Mouse (Mus musculus) mouse embryonic stem cell (cell line): ENCODE data around the gene BC030867.

Experiments used
- in situ Hi-C, 2 experiments: fragments of 300-500 bp; cut with MboI; formaldehyde crosslinking; loops; 1 replicate in 1 of 2; 3 replicates in 1 of 2; pipeline ENCODE4 v1.14.3; 2019 to 2020; ENCODE audit warnings: low sequenced_read_pairs in 2 of 2, low pct_unique_long_range_greater_than_20kb in 1 of 2, mixed read lengths in 1 of 2; ENCODE audit not compliant: unreplicated experiment in 1 of 2

Gene BC030867

DNA sequence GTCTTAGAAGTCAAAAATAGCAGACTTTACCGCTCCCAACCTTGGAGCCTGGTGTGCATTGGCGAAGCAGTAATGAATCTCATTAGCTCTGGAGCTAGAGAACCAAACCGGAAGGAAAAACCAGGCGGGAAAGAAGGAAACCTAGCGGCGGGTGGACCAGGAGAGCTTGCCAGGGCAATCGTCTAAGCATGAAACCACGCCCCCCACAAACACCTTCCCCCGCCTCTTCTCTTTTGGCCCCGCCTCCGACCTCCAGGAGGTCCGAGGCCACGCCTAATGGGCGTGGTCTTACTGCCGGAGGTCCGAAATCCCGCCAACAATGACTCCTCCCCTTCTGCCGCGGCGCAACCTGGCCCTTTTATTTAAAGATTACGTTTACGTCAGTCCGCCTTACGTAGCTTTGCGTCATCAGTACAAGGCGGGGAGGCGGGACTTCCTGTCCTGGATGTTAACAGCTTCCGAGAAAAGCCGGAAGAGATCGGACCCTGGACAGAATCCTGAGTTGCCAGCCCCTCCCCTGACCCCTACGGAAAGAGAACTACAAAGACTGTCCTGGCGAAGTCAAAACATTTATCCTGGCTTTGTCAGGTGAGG, 35.9 kb downstream of the BC030867 start, which contains the start of gene Tmub2:
Gene Tmub2, plus strand, starts transcription at position 431 of the 594 bp plus-strand sequence.
- in situ Hi-C loops, result no loop called here

DNA sequence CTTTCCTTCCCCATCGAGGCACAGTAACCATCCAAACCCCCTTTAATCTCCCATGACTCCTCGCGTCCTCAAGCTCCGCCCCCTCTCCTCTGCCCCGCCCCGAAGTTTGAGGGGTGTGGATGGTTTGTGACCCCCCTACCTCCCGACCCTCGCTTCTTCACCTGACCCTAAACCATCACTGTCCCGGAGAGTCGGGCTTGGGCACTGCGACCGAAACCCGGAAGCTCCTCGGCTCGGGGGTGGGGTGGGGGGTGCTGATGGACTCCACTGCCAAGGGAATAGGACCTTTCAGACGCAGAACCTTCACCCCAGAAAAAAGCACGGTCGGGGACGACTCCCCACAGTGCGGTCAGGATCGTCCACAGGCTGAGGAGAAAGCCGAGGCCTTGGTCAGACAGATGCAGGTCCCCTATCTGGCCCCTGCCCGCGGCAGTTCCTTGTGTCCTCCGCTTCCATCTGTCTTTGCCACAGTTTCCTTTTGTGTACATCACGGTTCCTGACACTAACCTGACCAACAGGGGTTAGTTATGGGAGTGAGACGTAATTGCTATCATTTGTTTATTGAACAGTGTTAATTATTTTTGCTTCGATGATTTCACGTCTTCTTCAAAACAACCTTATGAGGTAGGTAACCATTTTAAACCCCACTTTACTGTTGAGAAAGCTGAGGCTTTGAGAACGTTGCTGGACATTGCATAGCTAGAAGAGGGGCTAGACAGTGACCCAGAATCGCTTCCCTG, 36.6 kb downstream of the BC030867 start:
- in situ Hi-C loops, result no loop called here

DNA sequence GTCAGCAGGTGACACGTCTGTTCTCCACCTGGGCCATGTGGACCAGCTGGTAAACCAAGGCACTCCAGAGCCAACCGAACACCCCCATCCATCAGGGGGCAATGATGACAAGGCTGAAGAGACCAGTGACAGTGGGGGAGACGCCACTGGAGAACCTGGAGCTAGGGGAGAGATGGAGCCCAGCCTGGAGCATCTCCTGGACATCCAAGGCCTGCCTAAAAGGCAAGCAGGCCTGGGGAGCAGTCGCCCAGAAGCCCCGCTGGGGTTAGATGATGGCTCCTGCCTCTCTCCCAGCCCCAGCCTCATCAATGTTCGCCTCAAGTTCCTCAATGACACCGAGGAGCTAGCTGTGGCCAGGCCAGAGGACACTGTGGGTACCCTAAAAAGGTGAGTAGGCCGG, 38.8 kb downstream of the BC030867 start:
- in situ Hi-C loops, result no loop called here

DNA sequence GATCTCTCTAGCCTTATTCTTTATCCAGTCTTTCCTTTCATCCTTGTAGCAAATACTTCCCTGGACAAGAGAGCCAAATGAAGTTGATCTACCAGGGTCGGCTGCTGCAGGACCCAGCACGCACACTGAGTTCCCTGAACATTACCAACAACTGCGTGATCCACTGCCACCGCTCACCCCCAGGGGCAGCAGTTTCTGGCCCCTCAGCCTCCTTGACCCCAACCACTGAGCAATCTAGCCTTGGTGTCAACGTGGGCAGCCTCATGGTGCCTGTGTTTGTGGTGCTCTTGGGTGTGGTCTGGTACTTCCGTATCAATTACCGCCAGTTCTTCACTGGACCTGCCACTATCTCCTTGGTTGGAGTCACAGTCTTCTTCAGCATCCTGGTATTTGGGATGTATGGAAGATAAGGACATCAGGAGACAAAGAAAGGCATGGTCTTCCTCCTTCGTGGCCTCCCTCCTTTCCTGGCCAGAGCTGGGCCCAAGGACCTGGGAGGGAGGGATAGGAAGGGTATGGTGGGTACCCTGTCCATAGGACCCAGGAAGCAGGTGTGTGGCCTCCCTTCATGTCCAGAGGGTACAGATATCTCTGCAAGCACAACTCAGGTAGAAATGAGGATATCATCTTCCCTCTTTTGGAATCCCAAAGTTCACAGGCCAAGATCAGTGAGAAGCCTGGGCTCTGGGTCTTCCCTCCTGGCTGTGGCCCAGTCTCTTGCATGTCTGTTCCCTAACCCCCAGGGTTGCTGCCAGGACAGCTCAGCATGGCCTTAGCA, 39.5 kb downstream of the BC030867 start:
- in situ Hi-C loops, result no loop called here

DNA sequence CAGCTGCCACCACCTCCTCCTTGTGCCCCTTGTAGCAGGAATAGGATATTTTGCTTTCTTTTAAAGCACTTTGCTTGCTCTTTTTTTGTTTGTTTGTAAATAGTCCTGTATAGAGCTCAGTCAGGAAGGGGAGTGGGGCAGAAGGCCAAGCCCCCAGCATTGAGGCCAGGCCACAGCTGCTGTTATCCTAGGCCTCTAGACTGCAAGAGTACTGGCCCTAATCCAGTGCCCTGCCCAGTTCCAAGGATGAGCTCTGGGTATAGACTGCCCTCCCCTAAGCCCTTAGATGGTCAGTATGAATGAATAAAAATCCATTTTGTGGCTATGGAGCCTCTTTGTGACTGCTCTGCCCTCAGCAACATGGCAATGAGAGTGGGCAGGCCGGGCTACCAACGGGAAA, 40.2 kb downstream of the BC030867 start:
- in situ Hi-C loops, result no loop called here

DNA sequence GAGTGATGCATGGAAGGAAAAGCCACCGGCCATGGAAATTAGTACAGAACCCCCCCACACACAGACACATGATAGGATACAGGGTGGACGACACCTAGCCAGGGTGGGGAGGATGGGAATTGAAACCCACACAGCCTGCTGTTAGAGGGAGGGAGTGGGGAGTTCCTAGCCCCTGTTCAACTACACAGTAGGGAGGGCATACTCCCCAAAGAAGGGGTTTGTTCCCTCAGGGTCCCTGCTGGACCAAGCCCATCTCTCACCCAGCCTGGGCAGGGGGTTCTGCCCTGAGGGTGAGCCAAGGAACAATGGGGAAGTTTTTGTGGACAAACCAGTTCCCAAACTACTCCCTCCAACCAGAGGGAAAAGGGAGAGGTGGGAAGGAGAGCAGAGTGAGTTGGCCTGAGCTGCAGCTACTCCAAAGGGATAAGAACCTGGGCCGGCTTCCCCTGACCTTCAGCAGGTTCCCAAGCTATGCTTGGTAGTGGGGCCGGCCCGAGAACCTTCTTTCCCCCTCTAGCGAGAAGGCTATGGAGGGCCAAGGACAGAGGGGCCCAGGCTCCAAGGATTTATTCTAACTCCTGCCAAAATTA, 40.9 kb downstream of the BC030867 start:
- in situ Hi-C loops, result loop anchor here (5.0 to 10.0 kb wide), 2 partner anchors 123 to 145 kb away; partner anchors contain the start of gene Grn (in 1 of the 2)

DNA sequence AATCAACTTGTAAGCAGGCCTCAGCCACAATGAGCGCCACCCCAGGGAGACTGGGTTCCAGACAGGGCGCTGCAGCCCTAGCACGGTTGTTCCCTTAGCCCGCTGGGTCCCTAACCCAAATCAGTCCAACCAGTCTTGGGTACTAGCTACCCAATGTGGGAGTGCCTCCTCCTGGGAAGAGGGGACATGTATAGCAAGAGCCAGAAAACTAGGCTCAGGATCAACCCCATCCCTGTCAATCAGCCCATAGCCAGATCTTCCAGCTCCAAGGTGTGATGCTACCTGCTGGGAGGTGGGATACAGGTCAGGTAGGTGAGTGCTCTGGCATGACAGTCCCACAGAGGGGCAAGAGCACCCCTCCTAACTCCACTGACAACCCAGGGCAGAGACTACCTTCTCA, 41.5 kb downstream of the BC030867 start:
- in situ Hi-C loops, result loop anchor here (5.0 to 10.0 kb wide), 2 partner anchors 122 to 145 kb away; partner anchors contain the start of gene Grn (in 1 of the 2)

DNA sequence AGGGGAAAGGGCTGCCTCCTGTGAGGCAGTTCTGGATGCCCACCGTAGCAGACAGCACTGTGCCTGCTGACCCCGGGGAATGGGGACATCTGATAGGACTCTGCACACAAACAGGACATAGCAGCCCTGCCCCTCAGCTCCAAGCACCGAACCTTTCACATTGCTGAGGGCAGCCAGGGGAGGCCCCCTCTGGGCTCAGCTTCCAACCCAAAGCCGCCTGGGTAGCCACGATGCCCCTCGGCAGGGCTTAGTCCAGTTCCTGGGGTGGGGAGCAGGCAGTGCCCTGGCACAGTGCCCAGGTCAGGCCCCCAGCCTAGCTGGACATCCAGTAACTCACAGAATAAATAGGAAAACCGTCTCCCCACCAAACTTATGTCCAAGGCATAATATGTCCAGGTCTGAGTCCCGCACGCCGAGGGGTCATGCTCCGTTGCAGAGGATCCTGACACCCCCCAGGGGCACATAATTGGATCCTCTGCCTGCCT, 42.4 kb downstream of the BC030867 start:
- in situ Hi-C loops, result loop anchor here (5.0 to 10.0 kb wide), 2 partner anchors 121 to 144 kb away; partner anchors contain the start of gene Grn (in 1 of the 2)

DNA sequence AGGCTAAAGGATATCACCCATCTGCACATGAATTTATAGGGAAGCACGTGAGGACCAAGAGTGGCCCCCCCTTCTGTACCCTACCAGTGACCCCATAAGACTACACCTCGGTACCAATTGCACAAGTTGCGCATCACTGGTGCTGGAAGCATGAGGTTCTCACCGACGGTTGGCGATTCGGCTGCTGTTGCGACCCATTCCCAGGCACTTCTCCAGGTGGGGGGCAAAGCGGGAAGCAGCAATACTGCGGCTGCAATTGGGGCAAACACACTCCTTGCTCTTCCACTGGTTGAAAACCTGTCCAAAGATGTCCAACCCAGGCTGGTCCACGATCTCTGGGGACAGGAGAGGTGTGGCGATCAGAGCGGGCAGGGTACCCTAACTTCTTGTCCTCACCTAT, 45.3 kb downstream of the BC030867 start:
- in situ Hi-C loops, result loop anchor here (5.0 to 10.0 kb wide), 2 partner anchors 118 to 141 kb away; partner anchors contain the start of gene Grn (in 1 of the 2)

DNA sequence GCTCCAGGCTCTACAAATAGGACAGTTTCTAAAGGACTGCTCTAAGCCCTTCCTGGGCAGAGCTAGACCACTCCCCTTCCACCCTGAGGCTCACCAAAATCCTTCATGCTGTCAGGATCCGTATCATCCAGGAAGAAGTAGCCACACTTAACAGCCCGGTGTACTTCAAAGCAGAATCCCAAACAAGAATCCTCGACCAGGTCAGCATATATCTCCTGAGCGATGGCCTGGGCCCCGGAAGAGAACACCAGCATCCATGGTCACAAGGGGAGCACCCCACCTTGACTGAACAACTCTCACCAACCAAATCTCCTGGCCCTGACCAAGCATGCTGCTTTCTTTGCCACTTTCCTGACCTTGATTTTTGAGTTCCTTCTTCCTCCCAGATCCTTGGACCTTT, 45.7 kb downstream of the BC030867 start:
- in situ Hi-C loops, result loop anchor here (5.0 to 10.0 kb wide), 2 partner anchors 118 to 140 kb away; partner anchors contain the start of gene Grn (in 1 of the 2)

DNA sequence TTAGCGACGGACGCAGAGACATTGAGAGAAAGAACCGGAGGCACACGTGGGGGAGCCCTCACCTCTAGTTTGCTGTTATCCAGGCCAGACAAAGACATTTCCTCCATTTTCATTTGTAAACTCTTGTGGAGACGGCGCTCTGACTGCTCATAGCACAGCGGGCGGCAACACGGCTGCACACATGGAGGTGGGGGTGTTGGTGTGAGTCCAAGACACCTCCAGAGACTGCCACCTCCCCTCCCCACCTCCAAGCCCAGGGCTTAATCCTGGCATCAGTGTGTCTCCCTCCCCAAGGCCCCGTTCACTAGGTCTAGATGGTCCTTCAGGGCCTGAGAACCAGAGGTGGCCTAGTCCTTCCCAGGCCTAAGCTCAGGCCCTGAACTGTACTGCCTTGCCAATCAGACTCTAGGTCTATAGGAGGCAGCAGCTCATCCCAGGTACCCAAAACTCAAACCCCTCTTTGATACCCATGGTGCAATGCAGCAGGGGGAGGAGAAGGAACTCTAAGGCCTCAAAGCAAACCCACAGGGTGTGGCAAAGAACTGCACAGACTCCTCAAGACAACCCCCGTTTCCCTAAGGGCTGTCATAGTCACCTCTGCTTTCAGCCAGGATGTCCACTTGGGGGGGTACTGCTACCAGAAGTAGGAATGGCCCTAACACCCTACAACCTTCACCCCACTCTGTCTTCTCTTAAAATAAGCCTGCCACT, 46.4 kb downstream of the BC030867 start:
- in situ Hi-C loops, result loop anchor here (5.0 to 10.0 kb wide), 3 partner anchors 117 to 140 kb away; partner anchors contain the start of gene Grn (in 2 of the 2)

DNA sequence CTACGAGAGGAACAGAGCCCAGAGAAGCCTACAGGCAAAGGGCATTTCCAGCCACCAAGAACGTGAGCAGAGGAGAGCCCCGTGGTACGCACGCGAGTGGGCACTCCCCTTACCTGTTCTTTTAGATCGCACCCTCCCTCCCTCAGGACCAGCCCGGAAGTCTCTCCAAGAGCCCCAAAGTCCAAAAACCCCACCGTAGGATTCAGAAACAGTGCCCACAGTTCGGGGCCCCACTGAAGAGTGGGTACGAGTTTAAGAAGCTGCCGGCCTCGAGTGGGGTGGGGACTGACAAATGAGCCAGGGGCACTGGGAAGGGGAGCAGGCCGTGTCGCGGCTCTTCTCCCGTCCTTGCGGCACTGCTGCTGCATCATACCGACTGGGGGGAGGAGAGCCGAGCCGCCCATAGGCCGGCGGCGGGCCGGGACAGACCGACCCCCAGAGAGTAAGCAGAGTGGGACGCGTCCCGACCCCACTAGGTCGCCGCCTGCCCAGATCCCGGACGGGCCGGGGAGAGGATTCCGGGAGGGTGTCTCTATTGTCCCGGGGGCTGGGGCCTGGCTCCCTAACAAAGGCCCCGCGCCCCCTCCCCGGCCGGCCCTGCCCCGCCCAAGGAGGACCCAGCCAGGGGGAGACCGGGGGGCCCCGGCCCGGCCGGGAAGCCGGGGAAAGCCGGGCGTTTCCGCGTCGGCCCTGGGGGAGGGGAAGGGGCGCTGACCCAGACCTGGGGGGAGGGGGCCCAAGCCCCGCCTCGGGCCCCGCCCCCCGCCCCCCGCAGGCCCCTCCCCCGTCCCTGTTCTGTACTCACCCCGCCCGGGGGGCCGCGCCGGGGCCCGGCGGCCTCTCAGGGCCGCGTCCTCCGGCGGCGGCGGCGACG, 47.2 kb downstream of the BC030867 start:
- in situ Hi-C loops, result loop anchor here (5.0 to 10.0 kb wide), 2 partner anchors 136 to 139 kb away; partner anchors contain the start of gene Grn (in 2 of the 2)

DNA sequence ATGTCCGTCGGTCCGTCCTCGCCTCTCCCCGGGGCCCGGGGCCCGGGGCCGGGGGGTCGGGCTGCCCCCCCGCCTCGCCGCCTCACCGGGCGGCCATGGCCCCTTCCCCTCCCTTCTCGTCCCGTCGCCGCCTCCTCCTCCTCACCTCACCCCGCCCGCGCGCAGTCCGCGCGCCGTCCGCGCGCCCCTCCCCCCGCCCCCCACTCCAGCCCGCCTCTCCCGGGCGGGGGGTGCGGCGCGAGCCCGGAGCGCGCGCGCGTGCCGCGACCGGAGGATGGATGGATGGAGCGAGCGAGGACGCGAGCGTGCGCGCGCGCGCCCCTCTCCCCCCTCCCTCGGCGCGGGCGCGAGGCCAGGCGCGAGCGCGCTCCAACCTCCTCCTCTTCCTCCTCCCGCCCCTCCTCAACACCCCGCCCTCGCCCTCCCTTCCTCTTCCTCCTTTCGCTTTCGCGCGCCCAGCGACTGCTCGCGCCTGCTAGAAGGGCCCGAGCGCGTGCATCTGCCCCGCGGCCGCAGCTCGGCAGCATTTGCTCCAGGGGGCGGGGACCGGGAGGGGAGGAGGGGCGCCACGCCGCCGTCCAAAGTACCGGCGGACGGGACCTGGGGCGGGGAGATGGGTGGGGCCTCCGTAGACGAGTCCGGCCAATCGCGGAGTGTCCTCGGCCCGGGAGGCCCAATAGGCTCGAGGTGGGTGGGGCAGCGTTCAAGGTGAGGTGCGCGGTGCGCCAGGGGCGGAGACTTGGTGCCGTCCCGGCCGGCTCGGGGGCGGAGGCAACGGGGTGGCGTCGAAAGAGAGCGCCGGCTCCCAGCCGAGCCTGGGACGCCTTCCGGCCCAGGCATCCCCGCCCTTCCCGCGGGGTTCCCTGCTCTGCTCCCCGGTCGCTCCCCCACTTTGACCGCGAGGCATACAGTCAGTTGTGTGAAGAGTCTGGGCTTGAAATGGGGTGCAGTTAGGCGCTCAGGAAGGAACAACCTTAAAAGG, 48.1 kb downstream of the BC030867 start, which contains the start of gene Atxn7l3:
Gene Atxn7l3, minus strand, starts transcription at position 141 of the 982 bp plus-strand sequence.
- in situ Hi-C loops, result loop anchor here (5.0 to 10.0 kb wide), 2 partner anchors 136 to 138 kb away; partner anchors contain the start of gene Grn (in 2 of the 2)

DNA sequence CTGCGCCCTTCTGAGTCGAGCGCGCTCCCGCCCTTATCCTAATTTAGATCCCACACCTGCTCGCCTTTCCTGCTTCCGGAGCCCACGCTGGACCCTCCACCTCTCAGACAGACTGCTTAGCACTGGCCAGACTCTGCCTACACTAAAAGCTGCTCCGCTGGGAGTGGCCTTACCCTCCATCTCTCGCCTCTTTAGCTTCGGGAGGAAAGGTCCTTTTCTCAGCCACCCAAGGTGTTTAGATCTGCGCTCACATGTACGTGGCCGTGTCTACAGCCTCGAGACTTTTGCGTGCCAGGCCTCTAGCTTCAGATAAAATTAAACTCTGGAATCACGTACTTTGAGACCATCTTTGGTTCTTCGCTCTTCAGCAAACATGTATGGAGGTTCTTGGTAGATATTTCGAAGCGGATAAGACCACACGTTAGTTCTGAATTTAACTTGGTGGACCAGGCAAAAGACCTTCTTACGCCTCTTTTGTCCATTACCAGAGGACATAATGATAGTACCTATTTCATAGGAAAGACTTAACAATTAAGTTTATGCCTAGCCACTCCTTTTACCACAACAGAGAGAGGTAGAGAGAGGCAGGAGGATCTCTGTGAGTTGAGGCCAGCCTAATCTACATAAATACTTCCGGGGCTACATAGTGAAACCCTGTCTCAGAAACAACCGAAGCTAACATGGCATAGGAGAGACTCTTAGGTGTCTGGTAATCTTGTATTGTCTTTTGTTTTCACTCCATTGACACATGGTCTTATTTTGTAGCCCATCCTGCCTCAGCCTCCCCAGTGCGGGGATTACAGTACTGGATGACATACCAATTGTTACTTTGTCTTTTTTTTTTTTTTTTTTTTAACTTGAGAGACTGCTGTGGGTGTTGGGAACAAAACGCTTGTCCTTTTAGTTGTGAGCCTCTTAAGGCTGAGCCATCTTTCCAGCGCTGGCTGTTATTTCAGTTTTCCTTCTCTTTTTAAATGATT, 49.2 kb downstream of the BC030867 start:
- in situ Hi-C loops, result loop anchor here (5.0 to 10.0 kb wide), 2 partner anchors 134 to 137 kb away; partner anchors contain the start of gene Grn (in 2 of the 2)
